Mouse (Mus musculus) megakaryocyte, embryonic 14.5 days (primary cell): ENCODE results near the gene Meox1.

Experiments used
- FLI1 ChIP-seq: IDR thresholded peaks from 2 replicates; pipeline ENCODE4 v1.6.1; 2012; ENCODE audit warnings: low read length, inconsistent platforms, mixed read lengths
- GATA1 ChIP-seq: IDR thresholded peaks from 3 replicates; pipeline ENCODE4 v1.6.1; 2012; ENCODE audit warnings: mixed read lengths, low read length, inconsistent platforms, borderline replicate concordance

DNA sequence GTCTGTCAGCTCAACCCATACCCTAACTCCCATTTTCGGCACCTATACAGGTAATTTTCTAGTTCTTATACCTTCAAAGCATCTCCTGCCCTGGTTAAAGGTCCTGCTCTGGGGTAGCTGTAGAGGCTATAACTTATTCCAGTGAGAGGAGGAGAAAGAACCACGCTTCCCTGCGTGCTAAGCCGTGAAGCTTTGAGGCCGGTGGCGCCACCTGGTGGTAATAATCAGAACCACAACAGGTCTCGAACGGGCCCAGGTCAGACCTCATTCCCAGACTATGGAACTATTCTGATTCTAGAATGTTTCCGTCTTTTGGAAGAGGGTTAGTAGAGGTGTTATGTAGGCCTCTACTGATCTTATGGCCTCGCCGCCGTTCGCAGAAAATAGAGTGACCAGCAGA lies 10.9 kb upstream of the Meox1 start:
- no peak for TF ChIP-seq GATA1
- no peak for TF ChIP-seq FLI1
